Mouse (Mus musculus) hindbrain, embryonic 15.5 days (tissue): Measurements from ENCODE around the gene Bicdl1. TPM values are rescaled to one million over a fixed set of nuclear protein-coding genes. Genes with fewer than 3 reads are reported as not detected.

Source experiments
- ATAC-seq: fragments of 200-750 bp; cut with Nextera tagmentation; 2 replicates; pipeline ENCODE4 v1.8.0; 2017; ENCODE audit warnings: low read depth, moderate number of reproducible peaks, moderate TSS enrichment; ENCODE audit not compliant: low FRiP score
- H3K27ac ChIP-seq: fragments of 300-500 bp; sonication (generic); replicated peaks from 2 replicates; pipeline ENCODE4 v1.5.1; 2015; ENCODE audit warnings: mild to moderate bottlenecking, inconsistent platforms
- H3K27me3 ChIP-seq: fragments of 300-500 bp; sonication (generic); 2 replicates; pipeline ENCODE4 v1.6.1; 2015; ENCODE audit warnings: control low read depth, inconsistent platforms
- H3K36me3 ChIP-seq: fragments of 300-500 bp; sonication (generic); 2 replicates; pipeline ENCODE4 v1.6.1; 2015; ENCODE audit warnings: control low read depth, inconsistent platforms
- H3K4me1 ChIP-seq: fragments of 300-500 bp; sonication (generic); replicated peaks from 2 replicates; pipeline ENCODE4 v1.6.1; 2015; ENCODE audit warnings: control low read depth, inconsistent platforms
- H3K4me2 ChIP-seq: fragments of 300-500 bp; sonication (generic); 2 replicates; pipeline ENCODE4 v1.6.1; 2015; ENCODE audit warnings: moderate library complexity, mild to moderate bottlenecking, inconsistent platforms
- H3K4me3 ChIP-seq: fragments of 300-500 bp; sonication (generic); 2 replicates; pipeline ENCODE4 v1.5.1; 2015; ENCODE audit warnings: mild to moderate bottlenecking, inconsistent platforms
- H3K9ac ChIP-seq: fragments of 300-500 bp; sonication (generic); 2 replicates; pipeline ENCODE4 v1.6.1; 2015; ENCODE audit warnings: inconsistent platforms
- H3K9me3 ChIP-seq: fragments of 300-500 bp; sonication (generic); 2 replicates; pipeline ENCODE4 v1.6.1; 2016; ENCODE audit warnings: control low read depth, inconsistent platforms
- WGBS: fragments of 180-500 bp; shearing (Covaris S2); methylation state at CpG from one replicate; pipeline ENCODE4 v1.1.7; 2015; 5-methylcytosine and 5-hydroxymethylcytosine counted together
- polyA plus RNA-seq: library from polyadenylated mRNA; unstranded; fragments of >200 nt; fragmentation: Nextera tagmentation; extraction: Ambion mirVana; gene quantifications from 2 replicates; pipeline ENCODE4 v1.2.1, GENCODE M21; 2015

Bicdl1 gene
- polyA plus RNA-seq, 1 experiment from 2014 or later = 39.9 TPM

DNA sequence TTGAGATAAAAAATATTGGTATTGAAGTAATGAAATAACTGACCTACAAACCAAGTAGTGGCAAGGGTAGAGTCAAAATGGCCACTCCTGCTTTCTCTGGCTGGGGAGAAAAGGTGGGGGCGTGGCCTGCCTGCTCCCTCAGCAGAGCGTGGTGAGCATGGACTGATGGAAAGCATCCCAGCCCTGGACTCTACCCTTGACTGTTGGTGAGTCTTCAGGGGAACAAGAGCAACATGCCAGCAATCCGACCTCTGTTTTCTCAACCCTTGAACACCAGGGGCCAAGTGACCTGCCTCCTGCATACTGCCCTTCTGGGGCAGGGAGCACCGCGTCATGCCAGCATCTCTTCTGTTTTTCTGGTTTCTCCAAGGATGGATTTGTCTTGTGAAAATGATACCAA lies 34.6 kb downstream of the Bicdl1 start:
- Histone ChIP-seq H3K4me1 (peaks cover 6% of the 10 kb centered on the region), H3K4me3 (no peak overlapping the region), H3K4me2 (no peak overlapping the region), H3K9ac (no peak overlapping the region), H3K36me3 (no peaks in the 10 kb centered on the region), H3K9me3 (no peaks in the 10 kb centered on the region), H3K27ac (no peak overlapping the region), H3K27me3 (no peaks in the 10 kb centered on the region)
- WGBS = 72% methylated on average over 5 of the region's 5 CpGs
- no peak for ATAC-seq

DNA sequence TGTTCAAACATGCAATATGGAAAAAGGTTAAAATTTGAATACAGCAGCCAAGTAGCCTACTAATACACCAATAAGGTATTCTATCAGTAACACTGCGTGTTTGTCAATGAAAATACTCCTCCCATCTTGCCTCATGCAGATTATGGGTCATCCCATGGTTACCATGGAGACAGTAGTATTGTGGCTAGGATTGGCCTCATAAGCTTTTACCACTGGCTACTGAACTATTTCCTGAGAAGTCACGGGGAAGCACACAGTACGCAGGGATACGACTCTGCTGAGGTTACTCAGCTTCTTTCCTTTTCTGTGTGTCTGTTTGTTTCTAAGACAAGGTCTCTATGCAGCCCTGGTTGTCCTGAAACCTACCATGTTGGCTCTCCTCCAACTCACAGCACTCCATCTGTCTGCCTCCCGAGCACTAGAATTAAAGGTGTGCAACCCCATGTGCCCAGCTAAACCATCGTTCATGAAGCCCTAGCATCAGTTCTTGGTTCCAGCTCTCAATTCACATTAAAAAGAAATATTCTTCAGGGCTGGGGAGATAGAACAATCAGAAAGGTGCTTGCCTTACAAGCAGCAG lies 36.1 kb downstream of the Bicdl1 start:
- Histone ChIP-seq H3K27ac (no peak overlapping the region), H3K27me3 (no peaks in the 10 kb centered on the region), H3K9me3 (no peaks in the 10 kb centered on the region), H3K4me2 (no peak overlapping the region), H3K4me1 (peaks cover 6% of the 10 kb centered on the region), H3K9ac (no peak overlapping the region), H3K36me3 (no peaks in the 10 kb centered on the region), H3K4me3 (no peak overlapping the region)
- ATAC-seq = no peak
- WGBS = 42% methylated on average over 6 of the region's 6 CpGs

DNA sequence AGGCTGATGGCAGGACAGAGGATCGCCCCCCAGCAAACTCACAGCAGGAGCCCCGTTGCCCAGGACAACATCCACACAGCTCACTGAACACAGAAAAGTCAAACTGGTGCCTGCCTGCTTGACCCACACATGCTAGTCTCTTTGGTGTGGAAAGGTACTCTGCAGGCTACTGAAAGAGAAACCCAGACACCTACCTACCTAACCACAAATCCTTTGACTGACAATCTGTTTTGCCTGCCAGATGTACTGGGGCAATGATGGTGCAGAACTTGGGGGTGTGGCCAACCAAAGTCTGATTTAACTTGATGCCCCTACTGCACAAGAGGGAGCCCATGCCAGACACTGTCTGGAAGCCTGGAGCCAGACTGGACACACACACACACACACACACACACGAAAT lies 38.1 kb downstream of the Bicdl1 start:
- Histone ChIP-seq H3K27ac (no peak overlapping the region), H3K4me3 (no peak overlapping the region), H3K9me3 (no peaks in the 10 kb centered on the region), H3K36me3 (no peaks in the 10 kb centered on the region), H3K4me1 (peaks cover 6% of the 10 kb centered on the region), H3K27me3 (no peaks in the 10 kb centered on the region), H3K9ac (no peak overlapping the region), H3K4me2 (no peak overlapping the region)
- ATAC-seq = no peak
- WGBS = 52% methylated on average over 3 of the region's 3 CpGs

DNA sequence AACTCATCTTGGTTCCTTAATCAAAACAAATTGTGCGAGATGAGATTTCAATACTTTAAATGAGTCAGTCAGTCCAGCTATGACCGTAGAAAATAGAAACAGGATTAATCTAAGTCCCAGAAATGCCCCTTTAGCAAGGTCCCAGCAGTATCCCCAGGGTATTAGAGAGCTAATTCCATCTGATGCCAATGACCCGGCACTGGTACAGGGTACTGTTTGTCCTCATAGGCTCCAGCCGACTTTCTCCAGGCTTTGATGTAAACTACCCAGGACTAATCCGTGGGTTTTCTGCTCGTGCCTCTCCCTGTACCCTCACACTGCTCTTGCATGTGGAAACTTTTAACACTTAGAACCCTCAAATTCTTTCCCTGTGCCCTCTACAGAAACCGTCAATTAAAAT lies 44.7 kb downstream of the Bicdl1 start:
- ATAC-seq = no peak
- Histone ChIP-seq H3K9ac (no peak overlapping the region), H3K27ac (no peak overlapping the region), H3K9me3 (no peaks in the 10 kb centered on the region), H3K36me3 (no peaks in the 10 kb centered on the region), H3K4me2 (no peak overlapping the region), H3K4me1 (0 out of 2 replicates have a peak, but pooled peaks cover 3% of the 10 kb centered on the region), H3K4me3 (no peak overlapping the region), H3K27me3 (no peaks in the 10 kb centered on the region)
- WGBS = 63% methylated on average over 7 of the region's 7 CpGs

DNA sequence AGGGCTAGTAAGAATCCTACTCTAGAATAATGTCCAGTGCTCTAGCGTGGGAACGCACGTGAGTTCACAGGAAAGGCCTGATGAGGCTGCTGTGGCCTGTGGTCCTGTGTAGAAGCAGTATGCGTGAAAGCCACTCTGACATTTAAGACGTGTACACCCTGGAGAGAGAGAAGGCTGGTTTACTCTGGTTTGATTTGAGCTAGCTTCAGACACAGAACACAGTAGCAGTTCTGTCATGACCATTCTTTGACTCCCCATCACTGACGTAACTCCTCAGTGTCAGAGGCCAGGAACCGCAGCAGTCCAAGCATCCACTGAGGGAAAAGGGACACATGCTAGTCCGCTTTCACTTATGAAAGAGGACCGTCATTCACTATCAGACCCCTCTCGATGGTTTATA lies 46.3 kb downstream of the Bicdl1 start:
- 88% methylated on average over 10 of the region's 10 CpGs for WGBS
- Histone ChIP-seq H3K27me3 (no peaks in the 10 kb centered on the region), H3K9me3 (no peaks in the 10 kb centered on the region), H3K36me3 (no peaks in the 10 kb centered on the region), H3K4me1 (0 out of 2 replicates have a peak, but pooled peaks cover 3% of the 10 kb centered on the region), H3K4me3 (no peak overlapping the region), H3K27ac (no peak overlapping the region), H3K9ac (no peak overlapping the region), H3K4me2 (no peak overlapping the region)
- ATAC-seq = no peak

DNA sequence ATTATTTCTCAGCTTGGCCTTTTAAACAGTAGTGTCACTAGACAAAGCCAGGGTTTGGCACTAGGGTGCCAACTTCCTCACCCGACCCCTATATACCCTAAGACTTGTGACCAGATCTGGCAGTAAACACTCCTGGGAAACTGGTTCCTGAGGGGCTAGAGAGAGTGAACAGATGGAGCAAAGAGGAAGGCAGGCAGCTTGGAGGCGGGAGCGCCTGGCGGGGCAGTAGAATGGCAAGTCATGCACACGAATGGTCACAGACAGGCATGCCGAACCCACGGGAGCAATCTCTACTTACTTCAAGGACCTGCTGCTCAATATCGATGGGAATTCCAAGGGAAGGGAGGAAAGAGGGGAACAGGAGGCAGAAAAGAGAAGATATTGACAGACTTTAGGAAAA lies 59.6 kb downstream of the Bicdl1 start:
- ATAC-seq = no peak
- Histone ChIP-seq H3K9ac (no peak overlapping the region), H3K9me3 (no peaks in the 10 kb centered on the region), H3K4me3 (no peak overlapping the region), H3K4me2 (no peak overlapping the region), H3K27me3 (no peaks in the 10 kb centered on the region), H3K4me1 (no peaks in the 10 kb centered on the region), H3K36me3 (peaks cover 16% of the 10 kb centered on the region), H3K27ac (no peak overlapping the region)
- WGBS = 74% methylated on average over 8 of the region's 8 CpGs

DNA sequence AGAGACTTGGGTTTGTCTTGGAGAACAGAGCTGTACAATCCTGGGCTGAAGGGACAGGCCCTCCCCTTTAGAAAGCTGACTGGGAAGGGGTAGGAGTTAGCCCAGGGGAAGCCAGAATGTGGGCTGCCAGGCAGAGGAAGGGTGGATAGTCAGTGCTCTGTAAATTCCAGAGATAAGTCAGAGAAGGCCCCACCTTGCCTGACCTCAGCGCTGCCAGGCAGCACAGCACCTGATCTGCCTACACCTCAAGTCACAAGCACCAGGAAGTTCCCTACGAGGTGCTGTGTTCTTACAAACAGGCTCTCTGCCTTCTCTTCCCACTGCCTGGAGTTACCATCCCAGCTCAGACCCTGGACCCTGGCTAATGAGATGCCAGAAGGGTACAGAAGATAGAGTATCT lies 61.0 kb downstream of the Bicdl1 start:
- no peak overlapping the region for H3K4me2 ChIP-seq
- H3K4me1 ChIP-seq = peaks cover 13% of the 10 kb centered on the region
- no peak overlapping the region for H3K4me3 ChIP-seq
- peaks cover 16% of the 10 kb centered on the region for H3K36me3 ChIP-seq
- ATAC-seq = no peak
- no peaks in the 10 kb centered on the region for H3K9me3 ChIP-seq
- H3K27ac ChIP-seq = no peak overlapping the region
- 86% methylated on average over 2 of the region's 2 CpGs for WGBS
- H3K9ac ChIP-seq = no peak overlapping the region
- no peaks in the 10 kb centered on the region for H3K27me3 ChIP-seq

DNA sequence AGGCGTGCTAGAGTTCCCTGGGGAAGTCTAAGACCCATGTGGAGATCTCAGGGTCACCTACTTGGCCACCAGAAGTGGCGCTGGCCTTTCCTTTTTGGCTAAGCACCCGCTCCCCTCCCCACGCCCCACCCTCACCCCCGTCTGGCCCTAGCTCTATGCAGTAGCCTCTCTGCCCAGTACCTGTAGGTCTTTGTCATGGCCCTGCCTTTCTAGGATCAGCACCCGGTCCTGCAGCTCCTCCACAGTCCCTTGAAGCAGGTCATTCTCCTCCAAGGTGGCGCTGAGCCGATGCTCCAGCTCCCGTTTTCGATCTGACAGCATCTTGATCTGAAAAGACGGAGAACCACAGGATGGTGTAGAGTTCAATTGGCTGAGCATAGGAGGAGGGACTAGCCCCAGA lies 61.4 kb downstream of the Bicdl1 start:
- no peaks in the 10 kb centered on the region for H3K27me3 ChIP-seq
- peaks cover 16% of the 10 kb centered on the region for H3K36me3 ChIP-seq
- H3K4me2 ChIP-seq = no peak overlapping the region
- peaks cover 14% of the 10 kb centered on the region for H3K4me1 ChIP-seq
- no peak overlapping the region for H3K4me3 ChIP-seq
- no peak for ATAC-seq
- H3K9me3 ChIP-seq = no peaks in the 10 kb centered on the region
- 90% methylated on average over 11 of the region's 11 CpGs for WGBS
- no peak overlapping the region for H3K9ac ChIP-seq
- H3K27ac ChIP-seq = no peak overlapping the region

DNA sequence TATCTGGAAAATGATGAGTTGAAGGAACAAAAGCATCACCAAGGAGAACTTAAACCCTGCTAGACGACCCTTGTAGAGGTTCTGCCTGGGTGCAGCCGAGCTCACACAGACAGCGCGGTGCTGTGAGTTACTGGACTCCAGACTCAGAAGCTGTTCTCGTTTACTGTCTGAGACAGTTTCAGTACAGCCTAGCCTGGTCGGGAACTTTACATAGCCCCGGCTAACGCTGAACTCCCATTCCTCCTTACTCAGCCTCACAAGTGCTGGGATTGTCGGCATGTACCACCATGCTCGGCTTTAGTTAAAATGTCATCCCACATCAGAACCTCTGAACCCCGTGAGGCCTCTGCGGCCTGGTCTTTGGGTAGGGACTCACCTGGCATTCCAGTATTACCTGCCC lies 62.4 kb downstream of the Bicdl1 start:
- Histone ChIP-seq H3K36me3 (peaks cover 16% of the 10 kb centered on the region), H3K4me3 (no peak overlapping the region), H3K9ac (no peak overlapping the region), H3K27me3 (no peaks in the 10 kb centered on the region), H3K4me2 (no peak overlapping the region), H3K9me3 (no peaks in the 10 kb centered on the region), H3K27ac (no peak overlapping the region), H3K4me1 (peaks cover 14% of the 10 kb centered on the region)
- WGBS = 84% methylated on average over 12 of the region's 12 CpGs
- ATAC-seq = no peak

DNA sequence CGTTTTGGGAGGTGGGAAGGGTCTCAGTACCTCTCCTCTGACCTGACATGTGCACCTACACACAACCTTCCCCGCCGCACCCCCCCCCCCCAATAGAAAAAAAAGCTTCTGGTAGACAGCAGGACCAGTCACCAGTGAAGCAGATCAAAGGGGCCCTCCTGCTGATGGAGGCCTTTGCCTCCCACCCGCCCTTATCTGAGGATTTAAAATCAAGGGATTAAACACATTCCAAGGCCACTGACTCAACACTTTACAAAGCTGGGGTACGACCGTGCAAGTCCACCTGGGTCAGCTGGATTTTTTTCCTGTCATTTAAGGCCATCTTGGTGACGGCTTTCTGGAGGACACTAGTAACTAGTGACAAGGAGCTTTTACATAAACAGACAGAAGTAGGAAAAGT lies 63.5 kb downstream of the Bicdl1 start:
- peaks cover 18% of the 10 kb centered on the region for H3K36me3 ChIP-seq
- H3K4me1 ChIP-seq = peaks cover 14% of the 10 kb centered on the region
- no peaks in the 10 kb centered on the region for H3K9me3 ChIP-seq
- H3K4me2 ChIP-seq = no peak overlapping the region
- H3K27ac ChIP-seq = no peak overlapping the region
- ATAC-seq = no peak
- WGBS = 28% methylated on average over 7 of the region's 7 CpGs
- H3K4me3 ChIP-seq = no peak overlapping the region
- no peaks in the 10 kb centered on the region for H3K27me3 ChIP-seq
- no peak overlapping the region for H3K9ac ChIP-seq

DNA sequence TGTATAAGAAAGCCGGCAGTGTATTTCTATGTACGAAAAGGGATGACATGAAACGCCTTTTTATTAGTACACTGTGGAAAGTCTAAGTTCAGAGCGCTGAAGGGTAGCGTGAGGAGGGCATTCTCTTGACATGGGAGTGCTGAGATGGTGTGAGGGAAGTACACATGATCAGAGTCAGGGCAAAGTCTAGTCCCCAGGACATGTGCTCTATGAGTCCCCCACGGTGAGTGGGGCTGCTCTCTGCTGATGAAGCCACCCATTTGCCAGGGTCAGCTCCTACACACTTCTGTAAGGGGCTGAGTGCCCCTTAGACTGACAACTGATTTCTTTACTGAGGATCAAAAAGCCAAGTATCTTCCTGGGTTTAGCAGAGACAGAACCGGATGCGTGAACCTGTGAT lies 64.2 kb downstream of the Bicdl1 start:
- Histone ChIP-seq H3K4me1 (peaks cover 14% of the 10 kb centered on the region), H3K27ac (no peak overlapping the region), H3K9ac (no peak overlapping the region), H3K36me3 (peaks cover 12% of the 10 kb centered on the region), H3K4me3 (no peak overlapping the region), H3K9me3 (no peaks in the 10 kb centered on the region), H3K27me3 (no peaks in the 10 kb centered on the region), H3K4me2 (no peak overlapping the region)
- ATAC-seq = no peak
- 82% methylated on average over 8 of the region's 8 CpGs for WGBS

DNA sequence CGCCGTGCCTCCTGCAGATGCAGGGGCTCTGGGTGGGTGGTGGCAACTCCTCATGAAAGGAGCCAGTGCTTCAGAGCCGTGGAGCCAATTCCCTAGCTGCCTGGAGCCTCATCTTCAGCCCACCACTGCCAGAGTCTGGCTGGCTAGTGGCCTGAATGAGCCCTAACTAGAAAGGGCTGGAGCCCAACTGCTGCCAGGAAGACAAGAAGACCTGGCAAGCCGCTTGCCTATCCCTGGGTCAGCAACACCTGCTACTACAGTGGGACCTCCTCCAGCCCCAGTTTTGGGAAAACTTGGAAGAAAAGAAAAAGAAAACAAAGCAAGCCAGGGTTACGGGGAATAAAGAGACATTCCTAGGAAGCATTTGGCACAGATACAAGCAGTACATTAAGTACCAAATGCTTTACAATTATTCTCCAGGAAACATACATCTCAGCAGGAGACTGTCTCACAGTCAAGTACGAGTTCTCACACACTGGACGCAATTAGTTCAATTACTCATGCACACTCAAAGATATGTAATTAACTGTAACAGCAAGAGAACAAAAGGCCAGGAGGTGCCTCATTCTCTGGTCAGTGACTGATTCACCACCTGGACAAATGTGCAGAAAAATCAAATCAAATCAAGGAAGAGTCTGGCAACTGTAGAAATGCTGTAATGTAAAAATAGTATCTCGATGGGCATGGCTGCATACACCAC lies 64.9 kb downstream of the Bicdl1 start:
- Histone ChIP-seq H3K4me2 (no peak overlapping the region), H3K9me3 (no peaks in the 10 kb centered on the region), H3K4me1 (peaks cover 14% of the 10 kb centered on the region), H3K27ac (peak overlapping the region; percentile 21; the same call in 1 of the 2 replicates), H3K27me3 (no peaks in the 10 kb centered on the region), H3K9ac (no peak overlapping the region), H3K36me3 (peaks cover 10% of the 10 kb centered on the region), H3K4me3 (no peak overlapping the region)
- ATAC-seq = no peak
- 48% methylated on average over 8 of the region's 8 CpGs for WGBS

DNA sequence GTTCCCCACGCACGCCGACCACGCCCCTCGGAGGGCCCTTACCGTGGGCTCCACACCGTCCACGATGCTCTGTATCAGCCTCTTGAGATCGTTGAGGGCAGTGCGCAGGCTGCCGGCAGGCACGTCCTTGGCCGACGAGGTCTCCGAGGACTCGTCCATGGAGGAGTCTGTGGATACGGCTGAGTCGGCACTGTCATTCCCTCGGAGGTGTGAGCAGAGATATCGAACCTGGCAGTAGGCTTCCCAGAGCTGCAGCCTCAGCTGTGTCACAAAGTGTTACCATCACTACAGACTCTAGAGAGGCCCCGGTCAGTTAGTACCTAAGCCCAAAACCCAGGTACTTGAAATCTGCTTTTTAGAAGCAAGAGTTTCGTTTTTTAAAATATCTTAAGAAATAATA lies 68.8 kb downstream of the Bicdl1 start:
- no peak overlapping the region for H3K9ac ChIP-seq
- H3K4me3 ChIP-seq = no peak overlapping the region
- no peak overlapping the region for H3K4me2 ChIP-seq
- no peak for ATAC-seq
- no peak overlapping the region for H3K27ac ChIP-seq
- peaks cover 14% of the 10 kb centered on the region for H3K36me3 ChIP-seq
- peaks cover 14% of the 10 kb centered on the region for H3K4me1 ChIP-seq
- WGBS = 86% methylated on average over 22 of the region's 22 CpGs
- no peaks in the 10 kb centered on the region for H3K27me3 ChIP-seq
- no peaks in the 10 kb centered on the region for H3K9me3 ChIP-seq
